Mouse (Mus musculus) hindbrain, postnatal 0 days (tissue): ENCODE data around the gene Arsb. TPM values are rescaled to one million over a fixed set of nuclear protein-coding genes. Genes with fewer than 3 reads are reported as not detected.

ENCODE experiments used
- ATAC-seq: fragments of 200-750 bp; cut with Nextera tagmentation; 2 replicates; pipeline ENCODE4 v1.8.0; 2017; ENCODE audit warnings: mild to moderate bottlenecking, moderate TSS enrichment, moderate library complexity
- DNase-seq: peaks from one replicate; pipeline ENCODE4 v3.0.0-alpha.2; 2015; ENCODE audit warnings: low spot score
- H3K27ac ChIP-seq: fragments of 300-500 bp; sonication (generic); 2 replicates; pipeline ENCODE4 v1.5.1; 2014; ENCODE audit warnings: mild to moderate bottlenecking
- H3K27me3 ChIP-seq: fragments of 300-500 bp; sonication (generic); 2 replicates; pipeline ENCODE4 v1.6.1; 2014; ENCODE audit warnings: low read length, mixed read lengths; ENCODE audit not compliant: insufficient read depth
- H3K36me3 ChIP-seq: fragments of 300-500 bp; sonication (generic); 2 replicates; pipeline ENCODE4 v1.6.1; 2014; ENCODE audit warnings: low read length, mixed read lengths; ENCODE audit not compliant: insufficient read depth
- H3K4me1 ChIP-seq: fragments of 300-500 bp; sonication (generic); 2 replicates; pipeline ENCODE4 v1.6.1; 2014; ENCODE audit warnings: antibody characterized with exemption, low read length, mixed read lengths; ENCODE audit not compliant: insufficient read depth
- H3K4me2 ChIP-seq: fragments of 300-500 bp; sonication (generic); 2 replicates; pipeline ENCODE4 v1.6.1; 2014; ENCODE audit warnings: low read depth, mild to moderate bottlenecking, low read length, moderate library complexity, mixed read lengths
- H3K4me3 ChIP-seq: fragments of 300-500 bp; sonication (generic); 2 replicates; pipeline ENCODE4 v1.5.1; 2014; ENCODE audit warnings: low read length
- H3K9ac ChIP-seq: fragments of 300-500 bp; sonication (generic); replicated peaks from 2 replicates; pipeline ENCODE4 v1.6.1; 2014; ENCODE audit warnings: mild to moderate bottlenecking, low read length, moderate library complexity, mixed read lengths
- H3K9me3 ChIP-seq: fragments of 300-500 bp; sonication (generic); 2 replicates; pipeline ENCODE4 v1.6.1; 2016; ENCODE audit warnings: low read length, mixed read lengths
- CTCF ChIP-seq: IDR thresholded peaks from 2 replicates; pipeline ENCODE4 v1.5.1; 2016; ENCODE audit warnings: antibody characterized with exemption, control low read depth, low read depth
- WGBS: fragments of 180-500 bp; shearing (Covaris S2); extraction: QIAGEN DNeasy Blood & Tissue Kit; methylation state at CpG from one replicate; pipeline ENCODE4 v1.1.7; 2014; 5-methylcytosine and 5-hydroxymethylcytosine counted together
- polyA plus RNA-seq: library from polyadenylated mRNA; unstranded; fragments of >200 nt; fragmentation: Nextera tagmentation; extraction: Ambion mirVana; gene quantifications from 2 replicates; pipeline ENCODE4 v1.2.1, GENCODE M21; 2015
- total RNA-seq: library from RNA; depleted of rRNA; stranded (reverse); fragments of >200 nt; gene quantifications from 2 replicates; pipeline ENCODE4 v1.2.3, GENCODE M21; 2014

Gene Arsb
- total and polyA plus RNA-seq, 2 experiments from 2014 or later: 11.7 to 19.0 TPM

- no peaks in the 10 kb centered on the region for H3K27me3 ChIP-seq
- DNase-seq (no peak), ATAC-seq (no peak; the same call in 1 of the 2 replicates)
- TF ChIP-seq CTCF: no peak
- 61% methylated on average over 9 of the region's 9 CpGs for WGBS
- no peak overlapping the region for H3K27ac ChIP-seq
- no peaks in the 10 kb centered on the region for H3K4me1 ChIP-seq
- no peaks in the 10 kb centered on the region for H3K9me3 ChIP-seq
- no peaks in the 10 kb centered on the region for H3K36me3 ChIP-seq
- H3K4me2 ChIP-seq: no peak overlapping the region
- no peak overlapping the region for H3K9ac ChIP-seq
- H3K4me3 ChIP-seq: no peak overlapping the region
Measured at GRCm38 (mm10) chr13:93924735-93925432, 153.5 kb downstream of the Arsb start.

- DNase-seq: peak; percentile 16
- H3K4me3 ChIP-seq: no peak overlapping the region
- TF ChIP-seq CTCF: no peak
- H3K27me3 ChIP-seq: no peaks in the 10 kb centered on the region
- no peak overlapping the region for H3K27ac ChIP-seq
- no peak overlapping the region for H3K9ac ChIP-seq
- WGBS: 45% methylated on average over 7 of the region's 7 CpGs
- ATAC-seq: peak; percentile 55; the same call in 1 of the 2 replicates
- no peaks in the 10 kb centered on the region for H3K36me3 ChIP-seq
- no peak overlapping the region for H3K4me2 ChIP-seq
- no peaks in the 10 kb centered on the region; the same call in 1 of the 2 replicates for H3K4me1 ChIP-seq
- H3K9me3 ChIP-seq: no peaks in the 10 kb centered on the region
Measured at GRCm38 (mm10) chr13:93930561-93931340, 159.3 kb downstream of the Arsb start.

GRCm38 (mm10) chr13:93936455-93936854 lies 165.0 kb downstream of the Arsb start:
- no peaks in the 10 kb centered on the region for H3K9me3 ChIP-seq
- DNase-seq (peak; percentile 79), ATAC-seq (peak; percentile 58)
- H3K36me3 ChIP-seq: no peaks in the 10 kb centered on the region
- H3K9ac ChIP-seq: no peak overlapping the region
- no peak overlapping the region for H3K4me2 ChIP-seq
- H3K27ac ChIP-seq: no peak overlapping the region
- no peaks in the 10 kb centered on the region for H3K4me1 ChIP-seq
- 45% methylated on average over 6 of the region's 6 CpGs for WGBS
- no peak overlapping the region for H3K4me3 ChIP-seq
- TF ChIP-seq CTCF: no peak
- H3K27me3 ChIP-seq: no peaks in the 10 kb centered on the region

- TF ChIP-seq CTCF: no peak
- no peak overlapping the region for H3K9ac ChIP-seq
- DNase-seq: no peak
- no peaks in the 10 kb centered on the region for H3K27me3 ChIP-seq
- ATAC-seq: no peak
- H3K27ac ChIP-seq: no peak overlapping the region
- 21% methylated on average over 2 of the region's 2 CpGs for WGBS
- no peak overlapping the region for H3K4me3 ChIP-seq
- H3K4me2 ChIP-seq: no peak overlapping the region
- H3K9me3 ChIP-seq: no peaks in the 10 kb centered on the region
- H3K36me3 ChIP-seq: no peaks in the 10 kb centered on the region
- H3K4me1 ChIP-seq: no peaks in the 10 kb centered on the region
Measured at GRCm38 (mm10) chr13:93938118-93938517, 166.7 kb downstream of the Arsb start.

- no peak overlapping the region for H3K9ac ChIP-seq
- H3K4me3 ChIP-seq: no peak overlapping the region
- TF ChIP-seq CTCF: no peak
- no peak overlapping the region for H3K4me2 ChIP-seq
- ATAC-seq: no peak
- H3K27me3 ChIP-seq: no peaks in the 10 kb centered on the region
- H3K27ac ChIP-seq: no peak overlapping the region
- 73% methylated on average over 6 of the region's 6 CpGs for WGBS
- H3K9me3 ChIP-seq: no peaks in the 10 kb centered on the region
- peak; percentile 13 for DNase-seq
- H3K36me3 ChIP-seq: no peaks in the 10 kb centered on the region
- H3K4me1 ChIP-seq: no peaks in the 10 kb centered on the region
Measured at GRCm38 (mm10) chr13:93939363-93940127, 168.1 kb downstream of the Arsb start.

GRCm38 (mm10) chr13:93940742-93941531 lies 169.5 kb downstream of the Arsb start:
- Histone ChIP-seq H3K4me3 (no peak overlapping the region), H3K4me2 (no peak overlapping the region), H3K4me1 (no peaks in the 10 kb centered on the region), H3K27me3 (no peaks in the 10 kb centered on the region), H3K36me3 (no peaks in the 10 kb centered on the region), H3K9ac (no peak overlapping the region), H3K27ac (no peak overlapping the region), H3K9me3 (no peaks in the 10 kb centered on the region)
- ATAC-seq (peak; percentile 48), DNase-seq (peak; percentile 9)
- WGBS: 49% methylated on average over 7 of the region's 7 CpGs
- TF ChIP-seq CTCF: no peak
